ENCODE assay signal across 8 mouse cellular contexts in genomic region chr14:19977271-19978024, GRCm38 (mm10). TPM values are rescaled to one million over a fixed set of nuclear protein-coding genes. Genes with fewer than 3 reads are reported as not detected.
A peak's percentile ranks its signal among the peaks of the same experiment; 100 is the strongest.
DNase-seq lines count a peak whose midpoint lies in the region; ATAC-seq and TF ChIP-seq lines count a peak whose summit lies in the region.

Gene Gng2, minus strand, starts transcription at chr14:19977627.

- H3K9ac ChIP-seq in heart, embryonic 16.5 days (ENCODE audit: low read length) = peak within 1 kb of the TSS; percentile 82
- H3K9ac ChIP-seq in midbrain, postnatal 0 days (replicated peaks; ENCODE audit: low read length, poor library complexity, severe bottlenecking) = peak within 1 kb of the TSS; percentile 73

- H3ac ChIP-seq in C2C12 (ENCODE audit: control insufficient read depth, insufficient read length, low read depth) = peak within 1 kb of the TSS; percentile 49

- no peaks in the 10 kb centered on the region for H3K9me3 ChIP-seq in heart, embryonic 16.5 days (replicated peaks; ENCODE audit: control insufficient read depth, low read length)
- H3K9me3 ChIP-seq in midbrain, postnatal 0 days (ENCODE audit: low read length) = no peaks in the 10 kb centered on the region

- H3K27me3 ChIP-seq in C2C12 (ENCODE audit: control insufficient read depth, insufficient read depth, insufficient read length) = no peaks in the 10 kb centered on the region
- no peaks in the 10 kb centered on the region for H3K27me3 ChIP-seq in heart, embryonic 16.5 days (ENCODE audit: control insufficient read depth, insufficient read depth, low read length)
- no peaks in the 10 kb centered on the region for H3K27me3 ChIP-seq in midbrain, postnatal 0 days (ENCODE audit: insufficient read depth, low read length)

- H3K4me3 ChIP-seq in C2C12 (ENCODE audit: insufficient read depth, poor library complexity, severe bottlenecking) = no peak within 1 kb of the TSS
- peak within 1 kb of the TSS; percentile 76 for H3K4me3 ChIP-seq in heart, embryonic 16.5 days (ENCODE audit: low read length)
- H3K4me3 ChIP-seq in midbrain, postnatal 0 days (ENCODE audit: low read depth, low read length) = peak within 1 kb of the TSS; percentile 58

- no peaks in the 10 kb centered on the region for H3K36me3 ChIP-seq in C2C12 (ENCODE audit: control insufficient read depth, insufficient read depth)
- no peaks in the 10 kb centered on the region for H3K36me3 ChIP-seq in heart, embryonic 16.5 days (ENCODE audit: control insufficient read depth, insufficient read depth)
- H3K36me3 ChIP-seq in midbrain, postnatal 0 days (ENCODE audit: insufficient read depth, low read length) = no peaks in the 10 kb centered on the region

- H3K27ac ChIP-seq in heart, embryonic 16.5 days (ENCODE audit: low read length) = peak within 1 kb of the TSS; percentile 73
- H3K27ac ChIP-seq in midbrain, postnatal 0 days (ENCODE audit: low read depth, low read length) = peak within 1 kb of the TSS; percentile 98

- no peak for TF ChIP-seq CTCF in C2C12 (IDR thresholded peaks at IDR 0.05; ENCODE audit: control insufficient read depth, insufficient read depth, insufficient read length)
- TF ChIP-seq CTCF in midbrain, postnatal 0 days (IDR thresholded peaks at IDR 0.05) = no peak

- H3K79me3 ChIP-seq in C2C12 (ENCODE audit: low read depth) = no peaks in the 10 kb centered on the region

- WGBS in heart, embryonic 16.5 days = 18% methylated on average over 15 of the region's 15 CpGs
- 5% methylated on average over 15 of the region's 15 CpGs for WGBS in midbrain, postnatal 0 days

- intact Hi-C loops in left cerebral cortex, postnatal 10 days (cut with DNase I) = loop anchor here (5.0 kb wide), 1 partner anchor 90 kb away; no protein-coding TSS in a partner anchor

- peak; percentile 27 for ATAC-seq in frontal cortex, adult (ENCODE audit: low TSS enrichment)
- no peak; the same call in 1 of the 2 replicates for ATAC-seq in heart, embryonic 16.5 days (replicated peaks; ENCODE audit: extremely low read depth, insufficient read depth, low FRiP score)
- ATAC-seq in midbrain, postnatal 0 days (ENCODE audit: low FRiP score) = peak; percentile 48

- H3K4me2 ChIP-seq in heart, embryonic 16.5 days (ENCODE audit: low read depth, low read length) = peak within 1 kb of the TSS; percentile 93
- peak within 1 kb of the TSS; percentile 53 for H3K4me2 ChIP-seq in midbrain, postnatal 0 days (ENCODE audit: low read depth, low read length, poor library complexity, severe bottlenecking)

- no peaks in the 10 kb centered on the region for H3K79me2 ChIP-seq in C2C12 (ENCODE audit: control insufficient read depth, insufficient read depth)

- H3K4me1 ChIP-seq in heart, embryonic 16.5 days (ENCODE audit: control insufficient read depth, insufficient read depth, low read length) = peaks cover 22% of the 10 kb centered on the region
- peaks cover 11% of the 10 kb centered on the region; the same call in 1 of the 2 replicates for H3K4me1 ChIP-seq in midbrain, postnatal 0 days (ENCODE audit: insufficient read depth, low read length)

- no peak for DNase-seq in frontal cortex, postnatal 14 days (ENCODE audit: low spot score in 2 of 2)
- peak; percentile 43 for DNase-seq in cerebellum, adult 8-10 months
- no peak for DNase-seq in left cerebral cortex, postnatal 10 days (ENCODE audit: extremely low spot score in 1 of 2, low spot score in 2 of 2)
- DNase-seq in midbrain, postnatal 0 days (ENCODE audit: low spot score) = no peak
- DNase-seq in adipocyte (ENCODE audit: low spot score) = no peak

TF ChIP-seq in C2C12, 6 proteins besides CTCF, POLR2A, EP300 and RAD21:
- no peak for TF ChIP-seq FOSL1 (IDR thresholded peaks at IDR 0.05; ENCODE audit: insufficient read depth, low read length, poor library complexity, severe bottlenecking)

RNA-seq across cellular contexts. Expression of gene Gng2, which starts in this region (rescaled TPM):
- polyA plus RNA-seq in C2C12 (2012; fragmentation: generic; extraction: Trizol) = 5.8 TPM
- 58.8 and 64.2 TPM in 2 replicates for polyA plus RNA-seq in heart, embryonic 16.5 days (2015; fragmentation: Nextera tagmentation; extraction: Ambion mirVana)
- total RNA-seq in left cerebral cortex, postnatal 10 days (2021) = 100 to 1,000 TPM; 521 to 543 TPM
- total RNA-seq in midbrain, postnatal 0 days (2014; rRNA removed) = 419 and 439 TPM in 2 replicates
- polyA plus RNA-seq in midbrain, postnatal 0 days (2015; fragmentation: Nextera tagmentation; extraction: Ambion mirVana) = 344 and 374 TPM in 2 replicates
